Mouse (Mus musculus) Patski (cell line): ENCODE data around the gene Aspm. TPM values are rescaled to one million over a fixed set of nuclear protein-coding genes. Genes with fewer than 3 reads are reported as not detected.
"Not testable (repeated sequence)": the region's sequence is repeated elsewhere in the genome, so short reads cannot be mapped to it uniquely, and the experiment has no call there.

ENCODE experiments used
- ATAC-seq: fragments of 100-300 bp; one replicate; pipeline ENCODE4 v1.8.0; 2021
- CTCF ChIA-PET: fragments of 350-600 bp; sonication (Branson Sonifier 250); formaldehyde crosslinking; loops from one replicate; lab custom pipeline; 2022; ENCODE audit warnings: inconsistent platforms; lab: Charles Lee
- POLR2A ChIA-PET: fragments of 350-600 bp; sonication (Branson Sonifier 250); formaldehyde crosslinking; loops from one replicate; lab custom pipeline; 2022; ENCODE audit warnings: antibody characterized with exemption, inconsistent platforms; lab: Charles Lee
- DNase-seq: peaks from one replicate; pipeline ENCODE4 v3.0.0-alpha.2; 2011; ENCODE audit warnings: low read depth, low spot score
- H3K27me3 ChIP-seq: fragments of 371-371 bp; one replicate; pipeline ENCODE4 v1.5.1; 2021
- CTCF ChIP-seq: fragments of 100-300 bp; IDR thresholded peaks from one replicate; pipeline ENCODE4 v1.5.1; 2021
- in situ Hi-C: fragments of 300-500 bp; cut with MboI; formaldehyde crosslinking; loops from 3 replicates; pipeline ENCODE4 v1.11.1; 2018; ENCODE audit warnings: low pct_unique_long_range_greater_than_20kb, mixed read lengths
- polyA plus RNA-seq: library from polyadenylated mRNA; unstranded; gene quantifications from one replicate; pipeline ENCODE4 v1.2.3, GENCODE M21; 2021

Aspm gene
- polyA plus RNA-seq, 1 experiment from 2014 or later: 15.0 TPM

- H3K27me3 ChIP-seq: no peaks in the 10 kb centered on the region
- TF ChIP-seq CTCF: peak; percentile 51
- in situ Hi-C loops: loop anchor here (25.0 kb wide), 1 partner anchor 601 kb away; the partner anchor contains the start of gene Lhx9
- DNase-seq (no peak), ATAC-seq (no peak)
- CTCF ChIA-PET: interaction anchor here (0.9 to 1.2 kb wide), 2 partner anchors 11 to 25 kb away, joined by 3 read pairs; no protein-coding TSS in a partner anchor
- POLR2A ChIA-PET: no interaction called here
These were observed 16.2 kb upstream of the Aspm start for GRCm38 (mm10) chr1:139438373-139438772.

- CTCF ChIA-PET, ATAC-seq, H3K27me3 ChIP-seq, POLR2A ChIA-PET, DNase-seq: not testable (repeated sequence)
- in situ Hi-C loops: loop anchor here (25.0 kb wide), 1 partner anchor 606 kb away; the partner anchor contains the start of gene Lhx9
These were observed 11.5 kb upstream of the Aspm start for GRCm38 (mm10) chr1:139443103-139443502.

GRCm38 (mm10) chr1:139455226-139455869 lies 776 bp downstream of the Aspm start:
- in situ Hi-C loops: no loop called here
- H3K27me3 ChIP-seq: no peaks in the 10 kb centered on the region
- ChIA-PET POLR2A (no interaction called here), CTCF (interaction anchor here (1.3 to 2.0 kb wide), 3 partner anchors 11 to 25 kb away, joined by 4 read pairs; no protein-coding TSS in a partner anchor)
- ATAC-seq (peak; percentile 49), DNase-seq (no peak)
- TF ChIP-seq CTCF: no peak

GRCm38 (mm10) chr1:139460807-139461206 lies 6.2 kb downstream of the Aspm start:
- ATAC-seq (no peak), DNase-seq (no peak)
- CTCF ChIA-PET: interaction anchor here (1.6 kb wide), 1 partner anchor 17 kb away, joined by 6 read pairs; no protein-coding TSS in a partner anchor
- in situ Hi-C loops: no loop called here
- H3K27me3 ChIP-seq: no peaks in the 10 kb centered on the region
- POLR2A ChIA-PET: interaction anchor here (1.5 kb wide), 1 partner anchor 38 kb away, joined by 4 read pairs; no protein-coding TSS in a partner anchor
- TF ChIP-seq CTCF: no peak

- in situ Hi-C loops: no loop called here
- DNase-seq (no peak), ATAC-seq (no peak)
- CTCF ChIA-PET: interaction anchor here (0.9 kb wide), 1 partner anchor 16 kb away, joined by 3 read pairs; no protein-coding TSS in a partner anchor
- no peak for TF ChIP-seq CTCF
- POLR2A ChIA-PET: no interaction called here
- H3K27me3 ChIP-seq: no peaks in the 10 kb centered on the region
These were observed 11.4 kb downstream of the Aspm start for GRCm38 (mm10) chr1:139465936-139466335.

GRCm38 (mm10) chr1:139478898-139479297 lies 24.3 kb downstream of the Aspm start:
- ATAC-seq (no peak), DNase-seq (no peak)
- TF ChIP-seq CTCF: no peak
- POLR2A ChIA-PET: no interaction called here
- in situ Hi-C loops: no loop called here
- no peaks in the 10 kb centered on the region for H3K27me3 ChIP-seq
- CTCF ChIA-PET: interaction anchor here (0.6 to 3.1 kb wide), 3 partner anchors 8 to 27 kb away, joined by 3 to 13 read pairs (median 5); no protein-coding TSS in a partner anchor

GRCm38 (mm10) chr1:139480246-139480645 lies 25.7 kb downstream of the Aspm start:
- CTCF ChIA-PET: interaction anchor here (0.9 to 1.9 kb wide), 3 partner anchors 10 to 26 kb away, joined by 3 to 7 read pairs (median 4); partner anchors contain the start of gene Aspm
- no peak for ATAC-seq
- POLR2A ChIA-PET: no interaction called here
- TF ChIP-seq CTCF: no peak
- in situ Hi-C loops: no loop called here
- no peaks in the 10 kb centered on the region for H3K27me3 ChIP-seq
- DNase-seq: no peak

GRCm38 (mm10) chr1:139481146-139481545 lies 26.6 kb downstream of the Aspm start:
- POLR2A ChIA-PET: no interaction called here
- ATAC-seq (no peak), DNase-seq (no peak)
- CTCF ChIA-PET: interaction anchor here (1.6 to 1.9 kb wide), 3 partner anchors 10 to 27 kb away, joined by 4 to 7 read pairs (median 5); partner anchors contain the start of gene Aspm
- no peaks in the 10 kb centered on the region for H3K27me3 ChIP-seq
- in situ Hi-C loops: no loop called here
- no peak for TF ChIP-seq CTCF

- no peak for ATAC-seq
- CTCF ChIA-PET: interaction anchor here (1.1 to 1.2 kb wide), 2 partner anchors 12 to 18 kb away, joined by 3 read pairs; no protein-coding TSS in a partner anchor
These were observed 40.1 kb downstream of the Aspm start for GRCm38 (mm10) chr1:139494630-139495029.

GRCm38 (mm10) chr1:139495408-139495807 lies 40.8 kb downstream of the Aspm start:
- H3K27me3 ChIP-seq: no peaks in the 10 kb centered on the region
- no peak for TF ChIP-seq CTCF
- DNase-seq (no peak), ATAC-seq (no peak)
- in situ Hi-C loops: no loop called here
- ChIA-PET POLR2A (no interaction called here), CTCF (interaction anchor here (1.1 to 1.4 kb wide), 3 partner anchors 11 to 19 kb away, joined by 3 read pairs; no protein-coding TSS in a partner anchor)

More at GRCm38 (mm10) chr1:139494630-139495029, 40.1 kb downstream of the Aspm start:
- in situ Hi-C loops: no loop called here
- no peaks in the 10 kb centered on the region for H3K27me3 ChIP-seq
- POLR2A ChIA-PET: no interaction called here
- DNase-seq: no peak
- TF ChIP-seq CTCF: no peak

GRCm38 (mm10) chr1:139496212-139496611 lies 41.6 kb downstream of the Aspm start:
- in situ Hi-C loops: no loop called here
- H3K27me3 ChIP-seq: peaks cover 4% of the 10 kb centered on the region
- POLR2A ChIA-PET: no interaction called here
- CTCF ChIA-PET: interaction anchor here (1.4 kb wide), 1 partner anchor 14 kb away, joined by 3 read pairs; no protein-coding TSS in a partner anchor
- TF ChIP-seq CTCF: no peak
- ATAC-seq: no peak
- no peak for DNase-seq
